Mouse (Mus musculus) ES-Bruce4 (cell line): Measurements from ENCODE around the gene Icam1. TPM values are rescaled to one million over a fixed set of nuclear protein-coding genes. Genes with fewer than 3 reads are reported as not detected.
"Not testable (repeated sequence)": the region's sequence is repeated elsewhere in the genome, so short reads cannot be mapped to it uniquely, and the experiment has no call there.

Experiments
- H3K27ac ChIP-seq: 2 replicates; pipeline ENCODE4 v1.5.1; 2012; ENCODE audit warnings: low read length, inconsistent platforms; ENCODE audit not compliant: insufficient read depth
- H3K27me3 ChIP-seq: 2 replicates; pipeline ENCODE4 v1.6.1; 2012; ENCODE audit warnings: mild to moderate bottlenecking, low read length, inconsistent platforms; ENCODE audit not compliant: control insufficient read depth, poor library complexity, insufficient read depth, severe bottlenecking
- H3K36me3 ChIP-seq: 2 replicates; pipeline ENCODE4 v1.6.1; 2012; ENCODE audit warnings: inconsistent platforms, mild to moderate bottlenecking, low read length, moderate library complexity; ENCODE audit not compliant: control insufficient read depth, poor library complexity, insufficient read depth, severe bottlenecking
- H3K4me1 ChIP-seq: one replicate; pipeline ENCODE4 v1.8.1; 2011; ENCODE audit warnings: low read length; ENCODE audit not compliant: control insufficient read depth, insufficient read depth
- H3K4me3 ChIP-seq: 2 replicates; pipeline ENCODE4 v1.5.1; 2011; ENCODE audit warnings: low read depth, mild to moderate bottlenecking, low read length
- H3K9ac ChIP-seq: 2 replicates; pipeline ENCODE4 v1.6.1; 2012; ENCODE audit warnings: low read depth, mild to moderate bottlenecking, inconsistent platforms; ENCODE audit not compliant: poor library complexity, severe bottlenecking
- H3K9me3 ChIP-seq: replicated peaks from 2 replicates; pipeline ENCODE4 v1.6.1; 2012; ENCODE audit warnings: mild to moderate bottlenecking, low read length, inconsistent platforms; ENCODE audit not compliant: control insufficient read depth, poor library complexity, insufficient read depth, severe bottlenecking
- CTCF ChIP-seq: IDR thresholded peaks from one replicate; pipeline ENCODE4 v1.8.1; 2011; ENCODE audit warnings: low read depth, low read length
- EP300 ChIP-seq: IDR thresholded peaks from 2 replicates; pipeline ENCODE4 v1.6.1; 2011; ENCODE audit warnings: low read depth, low read length; ENCODE audit not compliant: insufficient read depth
- POLR2A ChIP-seq: IDR thresholded peaks from one replicate; pipeline ENCODE4 v1.8.1; 2011; ENCODE audit warnings: low read length; ENCODE audit not compliant: insufficient read depth
- polyA plus RNA-seq: library from polyadenylated mRNA; stranded (reverse); fragments of >200 nt; gene quantifications from 2 replicates; pipeline ENCODE4 v1.2.4, GENCODE M21; 2011; ENCODE audit warnings: low read depth; ENCODE audit not compliant: missing spikeins, insufficient read depth, insufficient read length

Gene Icam1
- polyA plus RNA-seq, 1 experiment, result 25.7 TPM

DNA sequence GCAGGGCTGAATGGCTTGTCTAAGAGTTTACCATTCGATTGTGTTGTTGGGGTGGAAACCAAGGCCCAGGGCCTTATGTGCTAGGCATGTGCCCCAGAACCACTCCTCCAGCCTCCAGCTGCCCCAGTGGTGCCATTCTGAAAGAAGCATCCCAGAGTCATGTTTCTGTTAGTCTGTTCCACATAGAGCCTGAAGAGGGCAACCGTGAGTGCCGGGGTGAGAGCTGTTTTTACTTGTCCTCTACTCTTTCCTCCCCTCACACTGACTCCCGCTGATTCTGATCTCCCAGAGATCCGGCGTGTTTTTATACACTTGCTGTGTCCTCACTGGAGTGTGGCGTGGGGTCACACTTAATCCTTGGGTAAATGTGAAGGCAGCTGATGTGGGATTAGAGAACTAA is 7.8 kb upstream of the Icam1 start:
- Histone ChIP-seq H3K27me3 (no peaks in the 10 kb centered on the region), H3K36me3 (peaks cover 24% of the 10 kb centered on the region), H3K27ac (no peak overlapping the region), H3K9me3 (no peaks in the 10 kb centered on the region), H3K4me1 (no peaks in the 10 kb centered on the region), H3K4me3 (no peak overlapping the region), H3K9ac (no peak overlapping the region)
- TF ChIP-seq EP300 (no peak), POLR2A (no peak), CTCF (peak; percentile 28)

DNA sequence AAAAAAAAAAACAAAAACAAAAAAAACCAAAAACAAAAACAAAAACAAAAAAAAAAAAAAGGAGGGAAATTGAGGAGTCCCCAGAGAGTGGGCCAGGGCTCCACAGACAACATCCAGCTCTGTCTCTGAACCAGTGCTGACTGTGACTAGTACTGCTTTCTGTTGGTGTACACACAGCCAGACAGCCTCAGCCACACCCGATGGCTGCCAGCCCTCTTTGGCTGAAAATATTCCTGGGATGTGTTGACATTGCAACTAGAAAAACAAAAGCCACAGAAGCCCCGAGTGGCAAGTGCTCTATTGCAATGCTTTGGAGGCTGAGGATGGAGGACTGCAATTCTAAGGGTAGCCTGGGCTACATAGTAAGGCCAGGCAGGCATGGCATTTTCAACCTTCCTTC is 5.4 kb upstream of the Icam1 start:
- H3K27me3 ChIP-seq, result no peaks in the 10 kb centered on the region
- no peaks in the 10 kb centered on the region for H3K4me1 ChIP-seq
- no peak overlapping the region for H3K9ac ChIP-seq
- no peak overlapping the region for H3K27ac ChIP-seq
- H3K9me3 ChIP-seq, result no peaks in the 10 kb centered on the region
- H3K4me3 ChIP-seq, result no peak overlapping the region
- H3K36me3 ChIP-seq, result peaks cover 22% of the 10 kb centered on the region
- no peak for TF ChIP-seq CTCF
- no peak for TF ChIP-seq POLR2A
- TF ChIP-seq EP300, result no peak

DNA sequence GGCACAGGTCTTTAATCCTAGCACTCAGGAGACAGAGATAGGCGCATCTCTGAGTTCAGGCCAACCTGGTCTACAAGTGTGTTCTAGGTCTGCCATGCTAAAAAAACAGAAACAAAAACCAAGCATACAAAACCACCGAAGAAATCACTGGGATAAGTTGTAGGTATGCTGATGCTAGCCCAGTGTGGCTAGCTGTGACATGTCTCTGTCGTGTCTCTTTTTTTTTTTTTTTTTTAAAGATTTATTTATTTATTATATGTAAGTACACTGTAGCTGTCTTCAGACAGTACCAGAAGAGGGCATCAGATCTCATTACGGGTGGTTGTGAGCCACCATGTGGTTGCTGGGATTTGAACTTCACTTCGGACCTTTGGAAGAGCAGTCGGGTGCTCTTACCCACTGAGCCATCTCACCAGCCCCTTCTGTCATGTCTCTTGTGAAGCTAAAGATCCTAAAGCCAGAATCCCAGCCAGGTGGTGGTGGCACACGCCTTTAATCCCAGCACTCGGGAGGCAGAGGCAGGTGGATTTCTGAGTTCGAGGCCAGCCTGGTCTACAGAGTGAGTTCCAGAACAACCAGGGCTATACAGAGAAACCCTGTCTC is 4.7 kb upstream of the Icam1 start:
- not testable (repeated sequence) for H3K27me3 ChIP-seq, H3K27ac ChIP-seq, H3K4me3 ChIP-seq, H3K9me3 ChIP-seq, H3K9ac ChIP-seq, H3K4me1 ChIP-seq
- H3K36me3 ChIP-seq, result peaks cover 16% of the 10 kb centered on the region

- H3K9ac ChIP-seq, result no peak overlapping the region
- no peak overlapping the region for H3K4me3 ChIP-seq
- peaks cover 12% of the 10 kb centered on the region for H3K36me3 ChIP-seq
- H3K4me1 ChIP-seq, result no peaks in the 10 kb centered on the region
- H3K27me3 ChIP-seq, result no peaks in the 10 kb centered on the region
- TF ChIP-seq EP300 (no peak), CTCF (no peak), POLR2A (no peak)
- H3K9me3 ChIP-seq, result no peaks in the 10 kb centered on the region
- no peak overlapping the region for H3K27ac ChIP-seq
These were observed 3.9 kb upstream of the Icam1 start for GRCm38 (mm10) chr9:21011846-21012312.

DNA sequence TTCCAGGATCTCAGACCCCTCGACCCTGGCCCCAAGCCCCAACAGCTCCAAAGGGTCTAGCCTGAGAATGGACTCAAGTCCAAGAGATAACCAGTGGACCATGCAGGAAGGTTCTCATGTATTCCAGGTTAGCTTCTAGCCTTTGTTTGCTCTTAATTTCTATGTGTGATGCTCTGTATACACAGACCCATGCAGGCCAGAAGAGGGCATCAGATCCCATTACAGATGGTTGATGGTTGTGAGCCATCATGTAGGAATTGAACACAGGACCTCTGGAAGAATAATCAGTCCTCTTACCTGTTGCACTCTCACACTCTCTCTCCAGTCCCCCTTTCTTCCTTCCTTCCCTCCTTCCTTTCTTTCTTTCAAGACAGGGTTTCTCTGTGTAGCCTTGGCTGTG is 3.4 kb upstream of the Icam1 start:
- peaks cover 8% of the 10 kb centered on the region for H3K36me3 ChIP-seq
- no peaks in the 10 kb centered on the region for H3K27me3 ChIP-seq
- H3K4me1 ChIP-seq, result no peaks in the 10 kb centered on the region
- no peaks in the 10 kb centered on the region for H3K9me3 ChIP-seq
- H3K4me3 ChIP-seq, result no peak overlapping the region
- TF ChIP-seq EP300, result no peak
- TF ChIP-seq CTCF, result no peak
- no peak for TF ChIP-seq POLR2A
- no peak overlapping the region for H3K9ac ChIP-seq
- no peak overlapping the region for H3K27ac ChIP-seq

DNA sequence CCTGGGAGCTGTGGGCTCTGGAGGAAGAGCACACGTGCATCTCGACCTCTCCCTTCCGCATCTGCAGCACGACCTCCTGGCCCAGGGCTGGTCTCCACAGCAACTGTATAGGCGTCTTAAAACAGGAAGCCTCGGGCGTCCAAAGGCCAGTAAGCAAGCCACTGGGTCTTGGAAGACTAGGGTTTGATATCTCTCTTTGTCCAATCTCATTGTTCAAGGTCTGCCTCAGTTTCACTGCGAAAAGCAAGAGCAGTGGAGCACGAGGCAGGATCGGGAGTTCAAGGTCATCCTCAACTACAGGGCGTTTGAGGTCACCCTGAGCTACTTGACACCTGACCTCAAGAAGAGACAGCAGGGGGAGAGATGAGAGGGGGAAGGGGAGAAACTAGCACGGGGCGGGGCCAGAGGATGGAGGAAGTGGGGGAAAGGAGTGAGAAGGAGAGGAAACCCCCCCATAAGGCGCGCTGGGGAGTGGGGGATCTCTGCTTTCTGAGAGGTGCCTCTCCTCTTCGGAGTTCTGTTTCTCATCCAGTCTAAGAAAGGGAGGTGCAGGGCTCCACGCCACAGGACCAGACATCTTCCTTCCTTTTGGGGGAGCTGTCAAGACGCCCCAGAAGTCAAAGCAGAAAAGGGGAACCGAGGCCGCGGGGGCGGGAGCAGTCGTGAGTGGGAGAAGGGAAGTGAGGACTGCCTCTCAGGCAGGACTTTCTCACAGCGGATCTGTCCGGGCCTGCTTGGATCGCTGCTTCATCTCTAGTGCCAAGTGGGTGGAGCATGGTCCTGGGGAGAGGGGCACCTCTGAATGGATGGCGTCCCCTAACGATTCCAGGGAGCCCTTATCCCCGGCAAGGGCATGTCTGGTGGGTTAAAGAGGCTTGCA is 854 bp upstream of the Icam1 start:
- peaks cover 7% of the 10 kb centered on the region; the same call in 1 of the 2 replicates for H3K36me3 ChIP-seq
- no peaks in the 10 kb centered on the region for H3K27me3 ChIP-seq
- H3K4me1 ChIP-seq, result peaks cover 3% of the 10 kb centered on the region
- no peak for TF ChIP-seq CTCF
- peak; percentile 91; the same call in 1 of the 2 replicates for TF ChIP-seq EP300
- TF ChIP-seq POLR2A, result no peak
- peak overlapping the region; percentile 31 for H3K9ac ChIP-seq
- peak overlapping the region; percentile 83 for H3K4me3 ChIP-seq
- H3K9me3 ChIP-seq, result no peaks in the 10 kb centered on the region
- H3K27ac ChIP-seq, result no peak overlapping the region
